Mouse (Mus musculus) ZHBTc4 (cell line): ENCODE data around the gene Tchp.
A peak's percentile ranks its signal among the peaks of the same experiment; 100 is the strongest.

ENCODE experiments used
- DNase-seq: peaks from one replicate; pipeline ENCODE4 v3.0.0-alpha.2; 2011; ENCODE audit warnings: low read depth, low spot score

Gene Tchp

DNA sequence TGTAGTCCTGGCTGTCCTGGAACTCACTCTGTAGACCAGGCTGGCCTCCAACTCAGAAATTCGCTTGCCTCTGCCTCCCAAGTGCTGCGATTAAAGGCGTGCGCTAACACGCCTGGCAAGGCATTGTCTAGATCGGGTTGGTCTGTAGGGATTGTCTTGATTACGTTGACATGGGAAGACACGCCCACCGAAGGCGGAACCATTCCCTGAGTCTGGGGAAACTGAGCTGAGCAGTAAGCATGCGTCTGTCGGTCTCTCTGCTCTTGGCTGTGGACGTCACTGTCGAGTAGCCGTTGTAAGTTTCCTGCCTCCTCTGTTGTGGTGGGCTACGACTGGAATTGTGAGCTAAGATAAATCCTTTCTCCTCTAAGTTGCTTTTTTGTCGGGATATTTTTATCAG, 10.6 kb upstream of the Tchp start:
- peak; percentile 96 for DNase-seq

DNA sequence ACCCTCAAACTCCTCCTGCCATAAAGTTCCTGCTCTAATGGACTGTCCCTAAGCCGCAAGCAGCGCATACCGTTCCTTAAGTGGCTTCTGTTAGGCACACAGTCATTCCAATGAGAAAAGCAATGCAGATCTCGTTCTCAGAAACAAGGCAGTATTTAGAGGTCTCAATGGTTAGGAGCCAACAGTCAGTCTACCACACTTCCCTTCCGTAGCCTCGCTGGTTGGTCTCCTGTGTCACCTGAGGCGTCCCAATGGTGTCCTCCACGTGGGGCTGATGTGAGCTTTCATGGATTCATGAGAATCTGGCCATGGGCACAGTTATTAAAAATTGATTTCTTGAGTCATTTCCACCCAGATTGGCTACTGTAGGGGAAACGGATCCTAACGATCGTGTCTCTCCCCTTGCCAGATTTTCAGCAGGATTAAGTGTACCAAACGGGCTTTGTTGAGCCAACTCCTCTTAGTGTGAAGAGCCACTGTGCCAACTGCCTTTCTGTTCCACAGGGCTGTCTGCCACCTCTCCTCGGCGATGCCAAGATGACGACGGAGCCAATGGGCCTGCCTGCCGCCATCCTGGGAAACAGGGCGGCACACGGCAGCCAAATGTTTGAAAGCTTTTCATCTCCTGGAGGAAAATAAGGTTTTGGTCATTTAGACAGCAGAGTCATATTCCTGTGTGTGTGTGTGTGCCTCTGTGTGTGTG, 9.4 kb upstream of the Tchp start:
- no peak for DNase-seq

DNA sequence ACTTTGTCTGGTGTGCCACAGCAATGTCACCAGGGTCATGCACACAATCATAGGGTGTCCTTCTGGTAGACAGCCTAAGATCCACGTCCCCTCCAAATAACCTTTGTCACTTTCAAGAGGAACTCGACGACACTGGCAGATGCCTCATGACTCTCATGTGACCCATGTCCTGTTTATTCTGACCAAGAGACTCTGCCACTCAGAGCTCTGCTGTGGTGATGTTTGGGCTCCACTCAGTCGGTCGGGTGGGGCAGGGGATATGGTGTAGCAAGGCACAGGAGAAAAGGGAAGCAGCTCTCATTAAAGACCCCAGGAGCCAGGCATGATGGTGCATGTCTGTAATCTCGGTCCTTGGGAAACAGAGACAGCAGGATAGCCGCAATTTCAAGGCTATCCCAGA, 8.5 kb upstream of the Tchp start:
- peak; percentile 67 for DNase-seq

DNA sequence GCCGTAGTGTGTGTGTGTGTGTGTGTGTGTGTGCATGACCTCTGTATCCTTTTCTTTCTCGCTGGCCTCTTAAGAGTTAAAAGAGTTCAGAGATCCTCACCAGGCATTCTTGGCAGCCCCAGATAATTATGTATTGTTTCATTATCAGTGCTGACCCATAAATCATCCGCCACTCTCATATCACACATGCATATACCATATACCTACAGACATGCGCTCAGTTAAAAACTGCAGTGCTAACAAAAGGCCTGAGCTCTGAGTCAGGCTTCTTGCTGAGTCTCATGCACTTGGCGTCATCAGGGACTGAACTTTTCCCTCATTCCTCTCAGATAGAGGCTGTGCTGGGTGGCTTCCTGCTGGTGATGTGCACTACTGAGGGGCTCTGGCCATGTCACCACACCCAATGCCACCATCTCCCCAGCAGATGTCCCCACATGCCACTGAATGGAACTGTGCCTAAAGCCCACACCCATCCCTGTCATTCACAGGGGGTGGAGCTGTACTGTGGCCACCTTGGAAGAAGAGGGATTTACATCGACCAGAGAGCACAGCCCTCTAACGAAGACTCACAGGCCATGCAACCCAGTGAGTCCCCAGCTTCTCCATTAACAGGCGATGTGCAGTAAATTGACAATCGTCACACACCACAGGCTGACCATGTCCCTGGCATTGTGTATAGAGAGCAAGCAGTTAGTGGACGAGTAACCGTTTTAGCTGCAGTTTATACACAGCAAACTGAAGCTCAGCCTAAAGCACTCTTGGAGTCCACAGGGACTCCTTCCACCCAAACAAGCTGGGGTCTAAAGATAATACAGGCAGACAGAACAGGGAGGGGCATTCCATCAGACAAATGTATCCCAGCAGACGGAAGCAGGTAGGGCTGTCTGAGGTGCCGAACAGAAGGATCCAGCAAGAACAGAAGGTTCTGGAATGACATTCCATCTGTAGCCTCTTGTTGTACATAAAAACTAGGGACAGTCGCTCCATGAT, 4.9 kb upstream of the Tchp start:
- peak; percentile 87 for DNase-seq

DNA sequence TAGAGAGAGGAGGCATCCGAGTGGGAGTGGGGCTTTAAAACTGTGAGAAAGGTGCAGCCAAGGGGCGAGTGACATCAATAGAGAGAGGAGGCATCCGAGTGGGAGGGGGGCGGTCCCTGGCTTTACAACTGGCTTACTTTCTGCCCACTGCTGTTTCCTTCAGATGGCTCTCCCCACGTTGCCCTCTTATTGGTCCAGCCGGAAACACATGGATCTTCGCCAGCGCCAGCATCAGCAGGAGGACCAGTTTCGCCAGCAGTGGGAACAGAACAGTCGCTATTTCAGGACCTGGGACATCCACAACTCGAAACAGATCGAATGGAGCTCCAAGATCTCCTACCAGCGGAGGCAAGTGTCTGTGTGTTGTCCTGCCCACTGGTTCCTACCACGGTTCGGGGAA, 931 bp downstream of the Tchp start:
- no peak for DNase-seq

DNA sequence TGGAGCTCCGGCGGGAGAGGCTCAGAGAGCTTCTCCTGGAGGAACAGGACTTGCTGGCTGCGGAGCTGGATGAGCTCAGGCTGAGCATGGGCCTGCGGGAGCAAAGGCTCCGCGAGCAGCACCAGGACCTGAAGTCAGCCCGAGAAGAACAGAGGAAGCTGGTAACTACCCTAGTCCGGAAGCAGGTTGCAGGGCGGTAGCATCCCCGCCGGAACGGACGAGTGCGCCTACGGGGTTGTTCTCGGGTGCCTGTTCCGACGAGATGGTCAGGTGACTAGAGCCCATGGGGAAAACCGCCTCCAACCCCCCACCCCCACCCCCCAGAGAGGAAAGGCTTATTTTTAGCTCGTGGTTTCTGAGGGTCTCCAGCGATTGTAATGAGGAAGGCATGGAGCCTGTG, 1.8 kb downstream of the Tchp start:
- no peak for DNase-seq

DNA sequence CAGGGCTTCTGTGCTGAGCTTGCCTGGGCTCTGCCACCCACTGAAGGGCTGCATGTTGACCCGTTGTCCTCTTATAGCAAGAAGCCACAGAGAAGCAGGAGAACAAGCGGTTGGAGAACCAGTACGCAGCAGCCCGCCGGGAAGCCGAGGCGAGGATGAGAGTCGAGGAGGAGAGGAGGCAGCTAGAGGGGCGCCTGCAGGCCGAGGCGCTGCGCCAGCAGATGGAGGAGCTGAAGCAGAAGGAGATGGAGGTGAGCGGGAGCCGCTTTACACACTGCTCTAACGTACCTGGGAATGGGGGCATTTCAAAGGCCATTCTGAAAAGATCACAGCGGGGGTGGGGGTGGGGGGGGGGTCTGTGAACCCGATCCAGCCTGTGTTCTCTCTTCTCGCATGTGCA, 7.0 kb downstream of the Tchp start:
- no peak for DNase-seq

DNA sequence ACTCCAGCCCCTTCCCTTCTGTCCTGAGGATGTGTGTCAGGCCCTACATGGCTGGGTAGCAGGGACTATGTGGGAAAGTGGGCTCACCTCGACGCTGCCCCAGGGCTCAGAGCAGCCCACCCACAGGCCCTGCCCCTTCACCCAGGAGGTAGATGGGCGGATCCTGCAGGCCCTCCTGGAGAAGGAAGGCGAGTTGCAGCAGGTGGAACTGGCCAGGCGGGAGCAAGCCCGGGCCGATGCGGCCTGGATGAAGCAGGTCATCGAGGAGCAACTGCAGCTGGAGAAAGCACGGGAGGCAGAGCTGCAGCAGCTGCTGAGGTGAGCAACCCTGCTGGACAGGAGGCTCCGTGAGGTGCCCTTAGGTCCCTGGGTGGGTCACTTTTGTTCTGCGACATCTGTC, 9.7 kb downstream of the Tchp start:
- DNase-seq: no peak

DNA sequence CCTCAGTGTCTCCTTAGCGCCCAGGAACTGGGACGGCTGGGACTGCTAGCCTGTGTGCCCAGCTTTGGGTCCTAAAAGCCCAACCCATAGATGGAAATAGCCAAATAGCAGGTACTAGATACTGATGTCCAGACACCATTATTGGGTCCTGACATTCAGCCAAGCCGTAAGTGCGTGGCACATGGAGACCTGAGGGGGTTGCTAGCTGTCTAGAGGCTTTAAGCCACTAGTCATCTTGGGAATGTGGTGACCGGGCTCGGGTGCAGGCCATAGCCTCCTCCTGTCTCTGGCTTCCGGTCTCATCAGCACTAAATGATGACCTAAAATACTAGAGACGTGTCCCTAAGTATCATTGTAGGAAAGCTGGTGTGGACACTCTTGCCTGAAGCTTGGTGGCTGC, 10.4 kb downstream of the Tchp start:
- DNase-seq: no peak

DNA sequence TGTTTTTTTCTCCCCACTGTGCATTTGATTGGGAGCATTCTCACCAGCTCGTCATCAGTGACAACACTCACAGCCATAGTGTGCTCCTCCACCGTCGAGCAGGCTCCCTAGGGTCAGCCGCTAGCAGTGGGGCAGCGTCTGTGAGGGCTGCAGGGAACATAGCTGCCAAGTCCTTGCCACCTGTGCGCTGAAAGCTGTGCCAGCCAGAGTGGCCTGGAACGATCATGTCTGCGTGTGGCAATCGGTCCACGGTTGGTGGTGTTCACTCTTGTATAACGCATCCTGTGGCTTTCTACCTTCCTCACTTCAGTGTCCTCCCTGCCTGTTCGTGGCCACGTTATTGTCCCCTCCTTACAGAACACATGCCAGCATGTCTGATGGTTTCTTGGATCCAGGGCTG, 10.9 kb downstream of the Tchp start:
- no peak for DNase-seq

DNA sequence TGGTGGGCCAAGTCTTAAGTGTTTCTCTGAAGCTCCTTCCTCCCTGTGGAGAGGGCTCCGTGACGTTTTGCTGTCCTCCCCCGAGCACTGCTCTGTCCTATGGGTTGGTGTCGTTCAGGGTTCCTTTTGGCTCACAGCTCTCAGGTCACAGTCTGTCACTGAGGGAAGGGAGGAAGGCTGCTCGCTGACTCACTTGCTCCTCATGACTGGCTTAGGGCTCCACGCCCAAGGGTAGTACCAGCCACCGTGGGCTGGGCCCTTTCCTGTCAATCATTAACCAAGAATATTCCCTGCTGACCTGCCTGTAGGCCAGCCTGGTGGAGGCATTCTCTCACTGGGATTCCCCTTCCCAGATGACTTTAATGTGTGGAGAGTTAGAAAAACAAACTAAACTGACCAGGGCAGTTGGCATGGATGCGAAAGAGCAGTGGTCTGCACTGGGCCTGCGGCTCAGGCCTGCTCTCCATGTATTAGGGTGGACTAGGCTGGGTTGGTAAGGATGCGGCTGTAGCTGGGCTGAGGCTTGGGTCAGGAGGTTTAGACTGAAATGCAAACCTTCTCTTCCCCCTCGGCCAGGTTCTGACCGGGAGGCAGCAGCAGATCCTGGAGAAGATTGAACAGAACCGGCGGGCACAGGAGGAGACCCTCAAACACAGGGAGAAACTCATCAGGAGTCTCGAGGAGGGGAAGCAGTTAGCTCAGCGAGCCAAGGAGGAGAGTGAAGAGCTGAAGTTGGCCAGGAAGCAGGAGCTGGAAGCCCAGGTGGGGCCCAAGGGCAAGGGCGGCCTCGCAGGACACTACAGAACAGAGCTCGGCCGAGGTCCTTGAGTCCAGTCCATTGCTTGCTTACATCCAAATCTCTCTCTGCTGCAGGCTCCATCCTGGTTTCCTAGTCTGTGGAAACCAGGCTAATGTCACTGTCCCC, 11.7 kb downstream of the Tchp start:
- DNase-seq: no peak

DNA sequence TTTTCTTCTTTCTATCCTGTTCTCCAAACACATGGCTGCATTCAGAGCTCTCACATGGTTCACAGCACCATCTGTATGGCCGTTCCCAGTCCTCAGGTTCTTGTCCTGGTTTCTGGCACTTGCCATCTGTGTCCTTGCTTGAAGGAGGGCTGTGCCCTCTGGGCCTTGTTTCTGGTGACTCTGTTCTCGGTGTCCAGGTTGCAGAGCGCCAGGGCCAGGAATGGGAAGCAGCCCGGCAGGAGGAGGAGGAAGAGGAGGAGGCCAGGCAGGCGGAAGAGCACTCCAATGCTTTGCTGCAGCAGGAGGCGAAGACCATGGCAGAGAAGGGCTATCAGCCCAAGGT, 12.3 kb downstream of the Tchp start:
- no peak for DNase-seq

DNA sequence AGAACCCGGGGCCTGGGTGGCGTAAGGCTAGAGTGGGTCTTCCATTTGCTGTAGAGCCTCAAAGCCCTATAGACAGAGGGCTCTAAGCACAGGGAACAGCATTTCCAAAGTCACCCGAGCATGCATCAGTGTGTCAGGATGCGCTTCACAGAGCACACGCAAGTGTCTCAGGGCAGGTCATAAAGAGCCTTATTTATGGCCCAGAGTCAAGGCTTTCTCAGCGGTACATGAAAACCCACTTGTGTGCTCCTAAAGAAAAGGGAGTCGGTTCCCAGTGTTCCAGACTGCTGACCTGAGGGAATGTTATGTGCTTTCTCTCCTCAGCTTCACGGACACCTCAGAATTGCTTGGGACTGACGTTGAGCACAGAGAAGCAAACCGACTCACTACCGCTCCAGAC, 13.2 kb downstream of the Tchp start:
- no peak for DNase-seq

DNA sequence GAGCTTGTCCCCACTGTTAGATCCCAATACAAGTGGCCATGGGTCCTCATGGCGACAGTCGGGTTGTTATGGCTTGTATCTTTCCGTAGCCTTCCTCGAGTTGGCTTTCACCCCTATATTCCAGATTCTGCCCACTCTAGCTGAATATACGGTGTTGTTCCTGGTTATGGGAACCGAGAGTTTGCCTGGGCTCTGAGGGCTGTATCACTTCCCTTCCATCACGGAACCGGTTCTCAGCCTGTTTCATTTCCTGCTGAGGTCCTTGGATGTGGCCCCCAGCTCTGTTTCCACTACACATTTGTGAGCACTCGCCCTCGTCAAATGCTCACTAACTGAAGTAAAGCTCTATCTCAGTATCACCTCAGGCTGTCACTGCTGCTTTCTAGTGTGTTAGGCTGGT, 14.4 kb downstream of the Tchp start:
- DNase-seq: no peak

DNA sequence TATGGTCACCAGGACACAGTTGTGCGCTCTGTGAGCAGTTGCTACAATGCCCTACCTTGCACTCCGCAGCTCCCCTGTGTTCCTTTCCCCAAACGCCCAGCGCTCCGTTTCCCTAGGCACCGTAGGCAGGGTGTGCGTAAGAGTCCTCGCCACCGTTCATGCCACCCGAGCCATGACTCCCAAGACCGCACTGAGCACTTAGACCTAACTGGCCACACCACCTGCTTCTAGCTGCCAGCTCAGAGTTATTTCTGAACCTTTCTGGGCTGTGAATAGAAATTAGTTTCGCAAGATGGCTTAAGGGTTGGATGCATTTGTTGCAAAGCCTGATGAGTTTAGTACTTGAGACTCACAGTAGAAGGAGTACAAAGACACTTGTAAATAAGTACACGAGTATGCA, 15.3 kb downstream of the Tchp start:
- no peak for DNase-seq

DNA sequence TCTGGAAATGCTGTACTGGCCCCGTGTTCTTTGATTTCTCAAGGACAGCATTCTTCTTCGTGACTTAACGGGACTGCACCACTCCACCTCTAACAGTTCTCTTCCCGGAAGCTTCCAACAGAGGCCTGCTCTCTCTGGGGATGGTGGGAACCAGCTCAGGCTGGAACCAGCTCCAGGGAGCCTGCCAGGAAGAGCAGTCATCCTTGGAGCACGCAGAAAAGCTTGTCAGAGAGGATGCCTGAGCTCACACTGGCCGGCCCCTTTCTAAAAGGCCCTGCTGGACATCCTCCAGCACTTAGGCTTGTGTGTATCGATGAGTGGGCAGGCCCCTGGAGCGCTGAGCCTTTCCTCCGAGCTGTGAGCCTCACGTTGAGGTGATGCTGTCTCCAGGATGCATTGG, 20.6 kb downstream of the Tchp start:
- peak; percentile 69 for DNase-seq

DNA sequence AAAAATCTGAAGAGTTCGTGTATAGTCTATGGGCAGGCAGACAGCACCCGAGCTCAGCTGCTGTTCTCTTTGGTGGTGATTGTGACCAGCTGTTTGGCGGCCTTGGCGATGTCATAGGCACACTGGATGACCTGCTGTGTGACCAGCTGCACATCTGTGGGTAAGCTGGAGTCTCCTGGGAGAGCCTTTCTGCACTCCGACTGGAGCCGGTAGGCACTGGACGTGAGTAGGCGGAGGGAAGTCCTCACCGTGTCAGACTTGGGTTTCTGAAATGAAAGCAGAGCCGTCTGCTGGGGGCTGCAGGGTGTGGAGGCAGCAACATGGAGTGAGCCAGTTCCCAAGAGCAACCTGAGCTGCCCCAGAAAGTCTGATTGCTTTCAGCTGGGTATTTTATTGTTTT, 22.6 kb downstream of the Tchp start:
- DNase-seq: no peak

DNA sequence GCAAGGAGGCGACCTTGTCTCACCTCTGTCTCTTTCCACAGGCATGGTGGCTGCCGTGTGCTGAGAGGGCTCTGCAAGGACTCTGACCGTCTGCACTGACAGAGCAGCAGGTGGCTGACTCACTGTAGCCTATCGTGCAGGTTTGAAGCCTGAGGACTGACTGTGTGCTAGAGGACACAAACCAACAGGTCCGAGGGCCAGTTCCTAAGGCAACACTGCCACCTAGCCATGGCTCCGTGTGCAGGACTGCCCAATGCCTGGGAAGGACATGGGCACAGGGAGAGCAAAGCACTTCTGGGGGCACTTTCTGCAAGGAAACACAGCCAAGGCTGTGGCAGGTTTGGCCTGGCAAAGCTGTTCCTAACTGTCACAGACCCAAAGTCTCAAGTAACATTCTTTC, 23.9 kb downstream of the Tchp start:
- DNase-seq: no peak

DNA sequence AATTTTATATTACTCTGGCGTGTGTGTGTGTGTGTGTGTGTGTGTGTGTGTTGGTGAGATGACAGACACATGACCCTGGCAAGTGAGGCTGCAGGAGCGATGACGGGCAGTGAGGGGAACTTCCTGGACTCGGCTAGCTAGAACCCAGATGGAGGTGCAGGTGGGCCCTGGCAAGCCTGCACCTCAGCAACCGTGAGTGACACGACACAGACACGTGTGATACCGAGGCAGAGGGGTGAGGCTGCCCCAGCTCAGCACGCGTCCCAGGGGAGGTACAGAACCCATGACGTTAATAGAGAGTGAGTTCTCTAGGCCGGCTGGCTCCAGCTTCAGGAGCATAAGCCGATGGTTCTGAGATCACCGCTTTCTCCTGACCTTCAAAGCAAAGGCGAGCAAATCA, 24.4 kb downstream of the Tchp start:
- DNase-seq: no peak

DNA sequence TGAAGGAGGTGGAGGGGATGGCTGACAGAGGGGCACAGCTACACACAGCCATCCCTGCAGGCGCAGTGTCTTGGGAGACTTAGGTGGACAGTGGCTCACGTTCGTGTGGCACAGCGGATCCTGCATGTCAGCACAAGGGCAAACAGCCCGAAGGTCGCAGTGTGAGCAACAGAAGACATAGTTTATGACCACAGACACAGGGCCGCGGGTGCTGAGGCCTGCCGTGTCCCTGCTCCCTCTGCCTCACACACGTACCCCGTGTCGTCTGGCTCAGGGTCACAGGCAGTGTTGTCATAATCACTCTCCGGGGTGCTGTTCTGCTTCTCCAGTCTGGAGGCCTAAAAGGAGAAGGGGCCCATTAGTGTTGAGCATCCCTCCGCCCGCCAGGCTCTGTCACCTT, 26.0 kb downstream of the Tchp start:
- DNase-seq: no peak

DNA sequence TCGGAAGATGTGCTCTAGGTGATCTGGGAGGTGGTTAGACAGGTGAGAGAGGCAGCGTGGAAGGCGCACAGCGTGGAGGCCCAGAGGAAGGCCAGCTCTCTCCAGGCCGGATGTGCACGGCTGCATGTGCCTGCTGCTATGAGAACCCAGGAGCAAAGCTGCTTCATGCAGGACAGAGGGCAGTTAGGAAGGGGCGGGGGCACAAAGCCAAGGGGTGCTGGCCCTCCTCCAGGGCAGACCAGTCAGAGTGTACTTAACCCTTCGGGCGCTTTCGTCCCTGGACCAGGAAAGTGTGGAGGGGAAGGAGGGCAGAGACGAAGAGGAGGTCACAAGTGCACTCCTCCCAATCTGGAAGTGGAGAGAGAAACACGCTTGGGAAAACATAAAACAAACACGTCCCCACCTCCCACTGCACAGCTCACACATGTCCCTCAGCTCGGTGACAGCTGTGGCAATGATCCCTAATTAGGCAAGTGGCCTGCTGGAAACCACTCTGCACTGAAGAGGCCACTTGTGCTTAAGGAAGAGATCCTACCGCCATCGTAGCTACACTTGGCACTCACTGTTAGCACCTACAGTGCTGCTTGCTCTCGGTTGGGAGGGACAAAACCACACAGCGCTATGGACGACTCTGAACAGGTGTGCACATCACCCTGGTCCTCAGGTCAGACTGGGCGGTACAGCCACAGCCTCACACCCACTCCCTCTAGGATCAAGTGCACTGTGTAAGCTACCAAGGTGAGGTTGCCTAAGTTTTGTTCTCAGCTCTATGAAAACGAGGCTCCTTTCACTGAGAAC, 29.7 kb downstream of the Tchp start:
- no peak for DNase-seq
